Mouse (Mus musculus) embryonic fibroblast, embryonic 13.5 days (primary cell): ENCODE results near the gene Syn2. TPM values are rescaled to one million over a fixed set of nuclear protein-coding genes. Genes with fewer than 3 reads are reported as not detected.

Source experiments
- H3K27ac ChIP-seq: 2 replicates; pipeline ENCODE4 v1.5.1; 2012; ENCODE audit warnings: low read length, control low read depth, inconsistent platforms; ENCODE audit not compliant: insufficient read depth
- H3K4me1 ChIP-seq: 2 replicates; pipeline ENCODE4 v1.6.1; 2011; ENCODE audit warnings: low read length; ENCODE audit not compliant: control insufficient read depth, insufficient read depth
- H3K4me3 ChIP-seq: 2 replicates; pipeline ENCODE4 v1.5.1; 2011; ENCODE audit warnings: mild to moderate bottlenecking, control low read depth, low read length; ENCODE audit not compliant: insufficient read depth
- CTCF ChIP-seq: IDR thresholded peaks from 2 replicates; pipeline ENCODE4 v1.5.1; 2011; ENCODE audit warnings: mild to moderate bottlenecking, control low read depth, low read length, moderate library complexity, borderline replicate concordance; ENCODE audit not compliant: insufficient read depth
- POLR2A ChIP-seq: IDR thresholded peaks from 2 replicates; pipeline ENCODE4 v1.6.1; 2011; ENCODE audit warnings: low read depth, mild to moderate bottlenecking, control low read depth, low read length, moderate library complexity
- polyA plus RNA-seq: library from polyadenylated mRNA; stranded (reverse); fragments of >200 nt; gene quantifications from 2 replicates; pipeline ENCODE4 v1.2.4, GENCODE M21; 2011; ENCODE audit warnings: low read depth; ENCODE audit not compliant: missing spikeins, insufficient read length

The Syn2 gene
- polyA plus RNA-seq, 1 experiment: not detected

DNA sequence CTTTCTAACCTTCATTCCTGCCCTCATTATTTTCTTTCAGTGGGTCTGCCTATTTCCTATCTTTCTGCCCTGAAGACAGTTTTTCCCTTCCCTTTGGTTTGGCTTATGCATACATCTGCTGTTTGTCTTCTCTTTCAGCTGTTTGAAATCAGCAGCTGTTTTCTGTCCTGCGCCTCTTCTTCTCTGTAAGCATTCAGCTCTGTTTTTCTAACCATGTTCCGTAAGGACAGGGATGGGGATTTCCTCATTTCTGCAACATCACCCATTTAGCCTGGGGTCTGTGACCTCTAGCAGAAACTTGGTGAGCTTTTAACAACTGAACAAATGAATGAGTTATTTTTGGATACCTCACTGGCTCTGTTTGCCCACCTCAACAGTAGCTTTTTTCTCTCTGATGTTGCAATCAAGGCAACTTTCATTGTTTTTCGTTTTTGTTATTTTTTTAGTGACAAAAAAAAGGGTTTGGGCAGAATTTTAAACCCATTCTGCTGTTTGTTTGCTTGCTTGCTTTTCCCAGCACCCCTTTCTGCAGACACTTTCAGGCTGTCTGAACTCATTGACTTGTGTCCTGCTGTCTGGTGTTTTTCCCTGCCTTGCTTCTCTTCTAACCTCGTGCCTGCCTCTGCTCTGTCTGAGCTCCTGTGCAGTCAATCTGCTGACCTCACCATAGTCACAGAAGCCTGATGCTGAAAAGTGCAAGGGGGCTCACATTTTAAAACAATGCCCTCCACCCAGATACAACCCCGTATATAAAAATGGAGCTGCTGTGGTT, 77.6 kb downstream of the Syn2 start:
- no peak overlapping the region for H3K27ac ChIP-seq
- no peak for TF ChIP-seq POLR2A
- TF ChIP-seq CTCF: no peak
- no peak overlapping the region for H3K4me3 ChIP-seq
- H3K4me1 ChIP-seq: no peaks in the 10 kb centered on the region

DNA sequence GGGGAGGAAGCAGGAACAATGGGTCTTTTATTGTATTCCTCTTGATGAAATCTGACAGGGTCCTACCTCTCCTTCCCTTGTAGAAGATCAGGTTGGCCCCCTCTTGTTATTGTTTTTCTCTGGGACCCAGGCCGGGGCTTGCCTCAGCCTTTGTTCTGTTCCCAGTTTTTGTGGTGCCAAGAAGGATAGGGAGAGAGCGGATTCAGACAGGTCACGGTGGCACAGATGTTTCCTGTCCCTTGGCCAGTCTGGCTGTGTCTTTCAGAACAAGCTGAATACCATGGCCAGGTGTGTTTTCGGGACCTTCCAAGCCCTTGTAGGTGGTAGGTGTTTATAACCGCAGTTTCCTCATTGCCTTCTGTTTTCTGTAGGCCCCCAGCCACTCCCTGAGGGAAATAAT, 78.4 kb downstream of the Syn2 start:
- Histone ChIP-seq H3K27ac (no peak overlapping the region), H3K4me3 (no peak overlapping the region)
- TF ChIP-seq POLR2A (no peak), CTCF (no peak)

DNA sequence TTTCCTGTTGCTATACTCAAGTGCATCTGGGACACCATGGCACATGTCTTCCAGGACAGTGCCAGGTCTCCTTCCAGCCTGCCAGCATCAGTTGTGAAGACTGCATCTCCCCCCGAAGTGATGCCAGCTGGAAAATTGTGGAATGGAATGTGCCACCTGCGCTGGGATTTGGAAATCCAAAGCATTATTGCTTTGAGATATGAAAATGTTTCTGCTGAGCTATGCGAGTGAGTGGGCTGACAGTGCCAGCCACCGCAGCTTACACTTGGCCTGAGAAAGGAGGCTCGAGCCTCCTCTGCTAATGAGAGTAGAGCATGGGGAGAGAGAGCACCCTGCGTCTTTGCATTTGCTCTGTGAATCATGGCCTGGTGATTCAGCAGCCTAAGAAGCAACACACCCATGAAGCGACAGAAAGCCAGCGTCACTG, 86.5 kb downstream of the Syn2 start:
- Histone ChIP-seq H3K4me1 (no peaks in the 10 kb centered on the region), H3K4me3 (no peak overlapping the region), H3K27ac (no peak overlapping the region)
- TF ChIP-seq POLR2A: no peak
- no peak for TF ChIP-seq CTCF

More for the DNA sequence above, 78.4 kb downstream of the Syn2 start:
- no peaks in the 10 kb centered on the region for H3K4me1 ChIP-seq

DNA sequence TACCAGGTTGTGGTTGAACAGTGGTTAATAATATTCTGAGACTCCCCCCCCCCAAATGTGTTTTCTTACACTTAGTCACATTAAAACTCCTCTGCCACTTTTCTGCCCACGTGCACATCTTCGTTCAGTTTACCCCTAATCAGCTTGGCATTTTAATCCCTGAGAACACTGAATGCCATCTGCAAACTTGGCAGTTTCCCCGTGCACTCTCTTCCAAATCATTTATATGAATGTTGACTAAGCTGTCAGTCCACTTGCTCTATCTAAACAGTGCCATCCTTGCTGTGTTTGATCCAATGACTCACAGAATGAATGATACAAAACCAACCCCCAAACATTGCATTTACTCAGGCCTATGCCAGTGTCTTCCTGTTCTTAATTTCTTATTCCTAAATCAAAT, 90.8 kb downstream of the Syn2 start:
- H3K4me3 ChIP-seq: no peak overlapping the region
- no peak for TF ChIP-seq CTCF
- TF ChIP-seq POLR2A: no peak

DNA sequence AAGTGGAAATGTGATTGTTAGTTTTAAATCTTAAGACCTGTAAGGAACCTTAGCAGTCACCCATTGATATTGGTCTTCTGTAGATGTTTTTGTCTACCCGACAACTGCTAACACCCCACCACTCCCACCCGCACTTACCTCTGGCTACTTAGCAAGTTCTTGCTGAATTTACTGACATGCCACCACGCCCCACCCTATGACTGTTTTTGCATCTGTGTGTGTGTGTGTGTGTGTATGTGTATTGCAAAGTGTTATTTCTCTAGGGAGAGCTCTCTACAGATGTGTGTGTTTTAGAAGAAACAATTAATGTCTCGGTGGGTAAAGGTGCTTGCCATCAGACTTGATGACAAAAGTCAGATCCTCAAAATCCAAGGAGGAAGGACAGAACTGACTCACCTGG, 92.3 kb downstream of the Syn2 start, which contains the start of gene Gm17482:
Gene Gm17482 (plus strand): TSS at position 301 of the 400 bp plus-strand sequence.
- 0 out of 2 replicates have a peak, but pooled peaks cover under 1% of the 10 kb centered on the region for H3K4me1 ChIP-seq
- H3K27ac ChIP-seq: no peak within 1 kb of the TSS
- TF ChIP-seq CTCF (no peak), POLR2A (no peak)
- no peak within 1 kb of the TSS for H3K4me3 ChIP-seq

More for the DNA sequence above, 90.8 kb downstream of the Syn2 start:
- Histone ChIP-seq H3K27ac (no peak overlapping the region), H3K4me1 (no peaks in the 10 kb centered on the region)

DNA sequence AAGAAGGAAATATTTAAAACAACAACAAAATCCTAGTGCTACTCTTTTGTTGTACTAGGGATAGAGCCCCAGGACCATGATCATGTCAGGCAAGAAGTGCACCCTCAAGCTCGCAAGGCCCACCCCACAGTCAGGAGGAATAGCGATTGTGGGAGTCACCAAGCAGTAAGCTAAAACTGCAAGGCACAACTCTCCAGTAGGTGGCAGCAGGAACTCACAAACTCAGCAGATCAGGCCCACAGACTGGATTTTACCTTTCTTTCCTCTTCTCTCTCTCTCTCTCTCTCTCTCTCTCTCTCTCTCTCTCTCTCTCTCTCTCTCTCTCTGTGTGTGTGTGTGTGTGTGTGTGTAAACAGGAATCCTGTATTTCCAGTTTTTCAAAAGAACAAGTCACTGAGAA, 92.8 kb downstream of the Syn2 start:
- TF ChIP-seq CTCF: peak; percentile 81
- TF ChIP-seq POLR2A: no peak
- no peak overlapping the region for H3K4me3 ChIP-seq
- 0 out of 2 replicates have a peak, but pooled peaks cover 1% of the 10 kb centered on the region for H3K4me1 ChIP-seq
- no peak overlapping the region for H3K27ac ChIP-seq

DNA sequence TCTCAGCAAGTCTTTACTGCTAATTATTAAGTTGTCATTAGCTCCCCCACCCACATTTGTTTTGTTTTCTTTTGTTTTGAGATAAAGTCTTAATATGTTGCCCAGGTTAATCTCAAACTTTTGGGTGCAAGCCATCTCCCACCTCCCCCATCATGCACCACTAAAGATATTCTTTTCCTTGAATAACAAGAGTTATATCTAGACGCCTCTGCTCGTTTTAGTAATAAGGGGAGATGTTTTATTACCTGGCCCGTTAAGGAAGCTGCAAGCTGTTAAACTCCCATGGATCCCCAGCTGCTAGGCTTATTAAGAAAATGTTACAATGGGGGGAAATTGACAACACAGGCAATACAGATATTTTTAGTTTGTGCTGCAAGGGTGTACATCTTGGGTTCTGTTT, 95.9 kb downstream of the Syn2 start:
- H3K4me1 ChIP-seq: 0 out of 2 replicates have a peak, but pooled peaks cover 1% of the 10 kb centered on the region
- H3K4me3 ChIP-seq: no peak overlapping the region
- no peak overlapping the region for H3K27ac ChIP-seq
- TF ChIP-seq POLR2A (no peak), CTCF (no peak)

DNA sequence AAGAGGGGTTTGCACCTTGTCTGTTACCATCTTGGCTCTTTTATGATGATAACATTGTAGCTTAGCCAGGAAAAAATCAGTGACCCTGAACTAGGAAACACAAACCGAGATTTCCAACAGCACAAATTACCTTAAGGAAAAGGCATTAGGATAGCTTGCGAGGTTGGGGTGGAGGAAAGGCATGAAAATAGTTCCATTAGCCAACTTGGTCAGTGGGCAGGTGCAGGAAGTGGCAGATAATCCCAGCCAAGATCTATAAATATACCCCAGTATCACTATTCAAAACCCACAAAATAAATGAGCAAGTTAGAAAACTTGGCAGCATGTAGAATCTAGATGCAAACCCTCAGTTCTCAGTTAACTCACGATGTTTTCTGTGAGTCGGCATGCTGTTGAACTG, 97.1 kb downstream of the Syn2 start:
- no peak overlapping the region for H3K4me3 ChIP-seq
- H3K4me1 ChIP-seq: 0 out of 2 replicates have a peak, but pooled peaks cover 1% of the 10 kb centered on the region
- no peak overlapping the region for H3K27ac ChIP-seq
- TF ChIP-seq CTCF: no peak
- no peak for TF ChIP-seq POLR2A

DNA sequence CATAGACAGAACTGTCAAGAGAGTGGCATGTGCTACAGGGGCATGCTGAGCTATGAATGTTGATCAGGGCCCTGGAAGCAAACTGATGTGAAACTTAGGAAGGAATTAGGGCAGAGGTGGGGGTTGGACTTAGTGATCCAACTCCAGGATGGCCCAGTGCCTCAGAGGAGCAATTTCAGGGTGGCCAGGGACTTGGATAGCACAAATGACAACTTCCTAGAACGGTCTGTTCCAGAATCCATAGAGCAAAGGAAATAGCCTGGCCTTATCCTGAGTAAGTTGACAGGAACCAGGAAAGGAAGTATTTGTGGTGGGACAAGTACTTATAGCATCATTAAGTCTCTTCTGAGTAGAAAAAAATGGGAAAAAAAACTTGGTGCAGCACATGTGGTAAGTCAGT, 97.9 kb downstream of the Syn2 start:
- no peak for TF ChIP-seq POLR2A
- TF ChIP-seq CTCF: no peak
- Histone ChIP-seq H3K27ac (no peak overlapping the region), H3K4me3 (no peak overlapping the region), H3K4me1 (0 out of 2 replicates have a peak, but pooled peaks cover 1% of the 10 kb centered on the region)

DNA sequence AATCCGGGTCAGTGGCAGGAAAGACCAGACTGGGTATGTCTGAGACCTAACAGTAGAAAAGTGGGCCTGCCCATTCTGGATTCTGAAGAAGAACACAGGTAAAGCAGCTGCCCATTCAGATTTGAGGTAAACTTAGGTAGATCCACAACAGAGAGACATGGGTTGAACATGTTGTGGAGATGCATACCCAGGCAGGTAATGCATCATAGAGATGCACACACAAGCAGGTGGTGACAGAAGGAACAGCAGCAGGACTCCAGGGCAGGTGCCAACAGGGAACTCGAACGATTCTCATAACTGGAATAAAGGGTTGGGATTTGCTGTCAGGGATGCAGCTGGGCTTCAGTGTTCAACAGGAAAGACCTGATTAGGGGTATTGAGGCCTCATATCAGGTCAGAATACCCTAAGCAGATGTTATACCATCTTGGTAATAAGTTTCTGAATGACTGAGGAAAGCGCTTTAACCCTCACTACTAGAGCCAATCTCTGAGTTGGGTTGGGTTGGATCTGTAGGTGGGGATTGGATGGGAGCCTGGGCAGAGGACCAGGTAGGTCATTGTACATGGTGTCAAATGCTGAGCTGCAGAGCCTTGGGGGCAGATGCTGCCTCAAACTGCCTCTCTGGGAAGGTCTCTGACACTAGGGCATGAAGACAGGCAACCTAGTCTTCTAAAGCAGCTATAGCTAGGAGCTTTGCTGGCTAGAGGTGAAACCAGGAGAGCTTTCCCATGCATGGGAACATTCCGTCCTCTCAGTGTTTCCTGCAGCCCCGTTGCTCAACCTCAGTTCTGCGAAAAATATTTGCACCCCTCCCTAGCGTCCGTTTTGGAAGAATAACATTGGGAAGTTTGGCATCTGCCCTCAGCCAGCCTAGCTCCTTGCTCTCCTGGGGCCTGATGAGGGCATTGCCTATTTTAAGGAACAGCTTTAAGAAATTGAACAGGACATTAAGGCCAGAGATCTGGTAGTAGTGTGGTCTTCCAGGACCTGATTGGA, 103.6 kb downstream of the Syn2 start:
- Histone ChIP-seq H3K4me3 (no peak overlapping the region), H3K4me1 (no peaks in the 10 kb centered on the region), H3K27ac (no peak overlapping the region)
- TF ChIP-seq POLR2A (no peak), CTCF (no peak)
